Mouse (Mus musculus): ENCODE results near the gene Entpd5. TPM values are rescaled to one million over a fixed set of nuclear protein-coding genes. Genes with fewer than 3 reads are reported as not detected.

The Entpd5 gene
- total RNA-seq, 1 experiment: 6.9 TPM

GRCm38 (mm10) chr12:84393847-84394246 lies 15.0 kb downstream of the Entpd5 start:
- Histone ChIP-seq H3K27ac (ENCODE audit: insufficient read depth, low read depth, low read length, poor library complexity, severe bottlenecking) (no peak overlapping the region), H3K4me3 (ENCODE audit: insufficient read depth in 1 of 2, low read depth in 1 of 2, low read length in 2 of 2, poor library complexity in 1 of 2, severe bottlenecking in 1 of 2) (no peak overlapping the region), H3K36me3 (ENCODE audit: control insufficient read depth, insufficient read depth, low read length, poor library complexity, severe bottlenecking) (no peaks in the 10 kb centered on the region), H3K9me3 (ENCODE audit: control insufficient read depth, insufficient read depth, low read depth, low read length) (no peaks in the 10 kb centered on the region), H3K4me1 (ENCODE audit: control insufficient read depth in 2 of 2, insufficient read depth in 2 of 2, low read length in 2 of 2, poor library complexity in 1 of 2) (peaks cover 0 to 4% of the 10 kb centered on the region in 2 experiments; a peak in 1 of 4 replicates), H3K9ac (ENCODE audit: insufficient read depth, low read depth, low read length, poor library complexity, severe bottlenecking) (no peak overlapping the region)
- TF ChIP-seq MAFK (IDR thresholded peaks at IDR 0.05; ENCODE audit: insufficient read depth, low read depth, low read length) (no peak), ZNF384 (IDR thresholded peaks at IDR 0.05; ENCODE audit: low read depth, low read length) (no peak), ZC3H11A (IDR thresholded peaks at IDR 0.05; ENCODE audit: borderline replicate concordance, low read depth, low read length) (no peak)
- in situ Hi-C loops (cut with MboI; ENCODE audit: low sequenced_read_pairs in 2 of 2, unreplicated experiment in 2 of 2): no loop called here
- no peak for DNase-seq (ENCODE audit: low read depth, low spot score)

GRCm38 (mm10) chr12:84392681-84393080 lies 16.1 kb downstream of the Entpd5 start:
- H3K36me3 ChIP-seq (ENCODE audit: control insufficient read depth, insufficient read depth, low read length, poor library complexity, severe bottlenecking): no peaks in the 10 kb centered on the region
- H3K9me3 ChIP-seq (ENCODE audit: control insufficient read depth, insufficient read depth, low read depth, low read length): no peaks in the 10 kb centered on the region
- in situ Hi-C loops (cut with MboI; ENCODE audit: low sequenced_read_pairs in 2 of 2, unreplicated experiment in 2 of 2): no loop called here
- H3K4me3 ChIP-seq (ENCODE audit: insufficient read depth in 1 of 2, low read depth in 1 of 2, low read length in 2 of 2, poor library complexity in 1 of 2, severe bottlenecking in 1 of 2): no peak overlapping the region
- H3K27ac ChIP-seq (ENCODE audit: insufficient read depth, low read depth, low read length, poor library complexity, severe bottlenecking): no peak overlapping the region
- no peak overlapping the region for H3K9ac ChIP-seq (ENCODE audit: insufficient read depth, low read depth, low read length, poor library complexity, severe bottlenecking)
- DNase-seq (ENCODE audit: low read depth, low spot score): no peak
- peaks cover 0 to 7% of the 10 kb centered on the region in 2 experiments; a peak in 1 of 4 replicates for H3K4me1 ChIP-seq (ENCODE audit: control insufficient read depth in 2 of 2, insufficient read depth in 2 of 2, low read length in 2 of 2, poor library complexity in 1 of 2)
- no peak for TF ChIP-seq CHD2 (IDR thresholded peaks at IDR 0.05; ENCODE audit: low read depth, low read length)
- TF ChIP-seq HCFC1 (IDR thresholded peaks at IDR 0.05; ENCODE audit: borderline replicate concordance, insufficient read depth, low read length): no peak
- no peak for TF ChIP-seq MAFK (IDR thresholded peaks at IDR 0.05; ENCODE audit: insufficient read depth, low read depth, low read length)
- TF ChIP-seq ZNF384 (IDR thresholded peaks at IDR 0.05; ENCODE audit: low read depth, low read length): no peak
- TF ChIP-seq ZC3H11A (IDR thresholded peaks at IDR 0.05; ENCODE audit: borderline replicate concordance, low read depth, low read length): no peak

GRCm38 (mm10) chr12:84390336-84390735 lies 18.5 kb downstream of the Entpd5 start:
- Histone ChIP-seq H3K27ac (ENCODE audit: insufficient read depth, low read depth, low read length, poor library complexity, severe bottlenecking) (no peak overlapping the region), H3K36me3 (ENCODE audit: control insufficient read depth, insufficient read depth, low read length, poor library complexity, severe bottlenecking) (no peaks in the 10 kb centered on the region), H3K4me1 (ENCODE audit: control insufficient read depth in 2 of 2, insufficient read depth in 2 of 2, low read length in 2 of 2, poor library complexity in 1 of 2) (peaks cover 0 to 5% of the 10 kb centered on the region in 2 experiments; a peak in 1 of 4 replicates), H3K9me3 (ENCODE audit: control insufficient read depth, insufficient read depth, low read depth, low read length) (no peaks in the 10 kb centered on the region), H3K4me3 (ENCODE audit: insufficient read depth in 1 of 2, low read depth in 1 of 2, low read length in 2 of 2, poor library complexity in 1 of 2, severe bottlenecking in 1 of 2) (no peak overlapping the region), H3K9ac (ENCODE audit: insufficient read depth, low read depth, low read length, poor library complexity, severe bottlenecking) (no peak overlapping the region)
- no peak for DNase-seq (ENCODE audit: low read depth, low spot score)
- in situ Hi-C loops (cut with MboI; ENCODE audit: low sequenced_read_pairs in 2 of 2, unreplicated experiment in 2 of 2): no loop called here
- no peak for TF ChIP-seq MAFK (IDR thresholded peaks at IDR 0.05; ENCODE audit: insufficient read depth, low read depth, low read length)
- no peak for TF ChIP-seq ZNF384 (IDR thresholded peaks at IDR 0.05; ENCODE audit: low read depth, low read length)
- no peak for TF ChIP-seq ZC3H11A (IDR thresholded peaks at IDR 0.05; ENCODE audit: borderline replicate concordance, low read depth, low read length)
- no peak for TF ChIP-seq CHD2 (IDR thresholded peaks at IDR 0.05; ENCODE audit: low read depth, low read length)
- no peak for TF ChIP-seq HCFC1 (IDR thresholded peaks at IDR 0.05; ENCODE audit: borderline replicate concordance, insufficient read depth, low read length)

GRCm38 (mm10) chr12:84388774-84389400 lies 19.9 kb downstream of the Entpd5 start:
- in situ Hi-C loops (cut with MboI; ENCODE audit: low sequenced_read_pairs in 2 of 2, unreplicated experiment in 2 of 2): no loop called here

GRCm38 (mm10) chr12:84388097-84388496 lies 20.7 kb downstream of the Entpd5 start:
- no peaks in the 10 kb centered on the region for H3K9me3 ChIP-seq (ENCODE audit: control insufficient read depth, insufficient read depth, low read depth, low read length)
- no peak for TF ChIP-seq CHD2 (IDR thresholded peaks at IDR 0.05; ENCODE audit: low read depth, low read length)
- TF ChIP-seq ZNF384 (IDR thresholded peaks at IDR 0.05; ENCODE audit: low read depth, low read length): no peak
- TF ChIP-seq MAFK (IDR thresholded peaks at IDR 0.05; ENCODE audit: insufficient read depth, low read depth, low read length): no peak
- TF ChIP-seq ZC3H11A (IDR thresholded peaks at IDR 0.05; ENCODE audit: borderline replicate concordance, low read depth, low read length): no peak
- TF ChIP-seq HCFC1 (IDR thresholded peaks at IDR 0.05; ENCODE audit: borderline replicate concordance, insufficient read depth, low read length): no peak
- H3K4me1 ChIP-seq (ENCODE audit: control insufficient read depth in 2 of 2, insufficient read depth in 2 of 2, low read length in 2 of 2, poor library complexity in 1 of 2): peaks cover 0 to 5% of the 10 kb centered on the region in 2 experiments; a peak in 1 of 4 replicates
- no peaks in the 10 kb centered on the region for H3K36me3 ChIP-seq (ENCODE audit: control insufficient read depth, insufficient read depth, low read length, poor library complexity, severe bottlenecking)
- in situ Hi-C loops (cut with MboI; ENCODE audit: low sequenced_read_pairs in 2 of 2, unreplicated experiment in 2 of 2): no loop called here
- no peak overlapping the region for H3K27ac ChIP-seq (ENCODE audit: insufficient read depth, low read depth, low read length, poor library complexity, severe bottlenecking)
- no peak overlapping the region for H3K9ac ChIP-seq (ENCODE audit: insufficient read depth, low read depth, low read length, poor library complexity, severe bottlenecking)
- DNase-seq (ENCODE audit: low read depth, low spot score): no peak
- H3K4me3 ChIP-seq (ENCODE audit: insufficient read depth in 1 of 2, low read depth in 1 of 2, low read length in 2 of 2, poor library complexity in 1 of 2, severe bottlenecking in 1 of 2): no peak overlapping the region

More at GRCm38 (mm10) chr12:84388774-84389400, 19.9 kb downstream of the Entpd5 start:
- TF ChIP-seq ZC3H11A (IDR thresholded peaks at IDR 0.05; ENCODE audit: borderline replicate concordance, low read depth, low read length): no peak
- 0 out of 2 replicates have a peak, but pooled peaks have one; percentile 31 for TF ChIP-seq ZNF384 (IDR thresholded peaks at IDR 0.05; ENCODE audit: low read depth, low read length)
- H3K4me3 ChIP-seq (ENCODE audit: insufficient read depth in 1 of 2, low read depth in 1 of 2, low read length in 2 of 2, poor library complexity in 1 of 2, severe bottlenecking in 1 of 2): no peak overlapping the region
- H3K4me1 ChIP-seq (ENCODE audit: control insufficient read depth in 2 of 2, insufficient read depth in 2 of 2, low read length in 2 of 2, poor library complexity in 1 of 2): peaks cover 0 to 5% of the 10 kb centered on the region in 2 experiments; a peak in 1 of 4 replicates
- H3K27ac ChIP-seq (ENCODE audit: insufficient read depth, low read depth, low read length, poor library complexity, severe bottlenecking): no peak overlapping the region
- DNase-seq (ENCODE audit: low read depth, low spot score): no peak
- H3K36me3 ChIP-seq (ENCODE audit: control insufficient read depth, insufficient read depth, low read length, poor library complexity, severe bottlenecking): no peaks in the 10 kb centered on the region
- no peaks in the 10 kb centered on the region for H3K9me3 ChIP-seq (ENCODE audit: control insufficient read depth, insufficient read depth, low read depth, low read length)
- no peak overlapping the region for H3K9ac ChIP-seq (ENCODE audit: insufficient read depth, low read depth, low read length, poor library complexity, severe bottlenecking)

Data from ES-E14 (cell line).